Comparison of ENCODE assay signal across 8 mouse cellular contexts in genomic region chr2:62046421-62046845, GRCm38 (mm10). TPM values are rescaled to one million over a fixed set of nuclear protein-coding genes. Genes with fewer than 3 reads are reported as not detected.
DNase-seq lines count a peak whose midpoint lies in the region; ATAC-seq and TF ChIP-seq lines count a peak whose summit lies in the region.

Slc4a10 (plus strand) TSS chr2:62046462.

- ATAC-seq in heart, embryonic 15.5 days (replicated peaks; ENCODE audit: insufficient number of reproducible peaks, insufficient read depth, low FRiP score, low read depth) = no peak
- ATAC-seq in hindbrain, embryonic 16.5 days = peak; percentile 87

- no peaks in the 10 kb centered on the region for H3K36me3 ChIP-seq in heart, embryonic 15.5 days
- H3K36me3 ChIP-seq in heart, adult 2 months (ENCODE audit: control insufficient read depth, insufficient read depth, low read length) = no peaks in the 10 kb centered on the region
- H3K36me3 ChIP-seq in hindbrain, embryonic 16.5 days (ENCODE audit: control insufficient read depth, insufficient read depth, low read length) = no peaks in the 10 kb centered on the region
- H3K36me3 ChIP-seq in limb, embryonic 10.5 days = no peaks in the 10 kb centered on the region

- H3K4me3 ChIP-seq in heart, embryonic 15.5 days = peak within 1 kb of the TSS; percentile 57
- no peak within 1 kb of the TSS for H3K4me3 ChIP-seq in heart, adult 2 months
- peak within 1 kb of the TSS; percentile 59 for H3K4me3 ChIP-seq in hindbrain, embryonic 16.5 days (ENCODE audit: low read length)
- peak within 1 kb of the TSS; percentile 57 for H3K4me3 ChIP-seq in limb, embryonic 10.5 days

- peak within 1 kb of the TSS; percentile 76 for H3K4me2 ChIP-seq in heart, embryonic 15.5 days
- peak within 1 kb of the TSS; percentile 50 for H3K4me2 ChIP-seq in hindbrain, embryonic 16.5 days (ENCODE audit: low read length)

- peak within 1 kb of the TSS; percentile 44 for H3K9ac ChIP-seq in heart, embryonic 15.5 days
- no peak within 1 kb of the TSS for H3K9ac ChIP-seq in heart, adult 2 months (ENCODE audit: low read depth, low read length)
- H3K9ac ChIP-seq in hindbrain, embryonic 16.5 days (ENCODE audit: low read depth, low read length) = peak within 1 kb of the TSS; percentile 77

- H3K27me3 ChIP-seq in heart, embryonic 15.5 days = no peaks in the 10 kb centered on the region
- H3K27me3 ChIP-seq in heart, adult 2 months (ENCODE audit: control insufficient read depth, insufficient read depth, low read length) = no peaks in the 10 kb centered on the region
- H3K27me3 ChIP-seq in hindbrain, embryonic 16.5 days (replicated peaks; ENCODE audit: control insufficient read depth, insufficient read depth, low read length) = no peaks in the 10 kb centered on the region
- H3K27me3 ChIP-seq in limb, embryonic 10.5 days (ENCODE audit: low read depth, poor library complexity, severe bottlenecking) = peaks cover 20% of the 10 kb centered on the region

- DNase-seq in heart, adult 2 months = no peak
- DNase-seq in embryo, embryonic 9.5 days (ENCODE audit: extremely low spot score) = peak; percentile 3
- DNase-seq in limb, embryonic 10.5 days (ENCODE audit: low spot score) = peak; percentile 34
- peak; percentile 18 for DNase-seq in retina, adult 2 months (ENCODE audit: low read depth, low spot score)
- no peak for DNase-seq in urinary bladder, postnatal 10 days (ENCODE audit: low spot score)
- DNase-seq in lung, postnatal 4 days = no peak

- 14% methylated on average over 10 of the region's 10 CpGs for WGBS in heart, embryonic 15.5 days
- WGBS in heart, adult 2 months = 21% methylated on average over 10 of the region's 10 CpGs
- 9% methylated on average over 10 of the region's 10 CpGs for WGBS in hindbrain, embryonic 16.5 days
- WGBS in limb, embryonic 10.5 days = 11% methylated on average over 10 of the region's 10 CpGs

- H3K27ac ChIP-seq in heart, embryonic 15.5 days = no peak within 1 kb of the TSS
- H3K27ac ChIP-seq in heart, adult 2 months = no peak within 1 kb of the TSS
- peak within 1 kb of the TSS; percentile 95 for H3K27ac ChIP-seq in hindbrain, embryonic 16.5 days (ENCODE audit: low read depth, low read length)
- no peak within 1 kb of the TSS for H3K27ac ChIP-seq in limb, embryonic 10.5 days

- no peaks in the 10 kb centered on the region for H3K79me2 ChIP-seq in heart, adult 2 months (replicated peaks; ENCODE audit: control insufficient read depth, insufficient read depth, low read length)

- peaks cover 5% of the 10 kb centered on the region for H3K4me1 ChIP-seq in heart, embryonic 15.5 days (replicated peaks)
- H3K4me1 ChIP-seq in heart, adult 2 months (ENCODE audit: control insufficient read depth, insufficient read depth, low read length) = no peaks in the 10 kb centered on the region
- no peaks in the 10 kb centered on the region for H3K4me1 ChIP-seq in hindbrain, embryonic 16.5 days (ENCODE audit: control insufficient read depth, insufficient read depth, low read depth, low read length)
- 0 out of 2 replicates have a peak, but pooled peaks cover 14% of the 10 kb centered on the region for H3K4me1 ChIP-seq in limb, embryonic 10.5 days

- H3K9me3 ChIP-seq in heart, embryonic 15.5 days (replicated peaks) = no peaks in the 10 kb centered on the region
- no peaks in the 10 kb centered on the region for H3K9me3 ChIP-seq in hindbrain, embryonic 16.5 days (ENCODE audit: control insufficient read depth, low read length)
- H3K9me3 ChIP-seq in limb, embryonic 10.5 days (replicated peaks) = no peaks in the 10 kb centered on the region

- no peak for TF ChIP-seq CTCF in heart, adult 2 months (IDR thresholded peaks at IDR 0.05)

- intact Hi-C loops in heart, adult 2 months (cut with DNase I) = no loop called here

- no peak for TF ChIP-seq EP300 in heart, adult 2 months (IDR thresholded peaks at IDR 0.05; ENCODE audit: insufficient read depth, low read depth, low read length)

- TF ChIP-seq POLR2A in heart, adult 2 months (IDR thresholded peaks at IDR 0.05; ENCODE audit: insufficient read depth, low read depth, low read length) = no peak

RNA-seq across cellular contexts. Expression of gene Slc4a10, which starts in this region (rescaled TPM):
- polyA plus RNA-seq in heart, embryonic 15.5 days (2015; fragmentation: Nextera tagmentation; extraction: Ambion mirVana) = 0.19 and 0.43 TPM in 2 replicates
- not detected for total RNA-seq in heart, adult 2 months (2021)
- 0.03 and 0.04 TPM in 2 replicates for polyA plus RNA-seq in heart, adult 2 months (2012; rRNA removed)
- polyA plus RNA-seq in hindbrain, embryonic 16.5 days (2015; fragmentation: Nextera tagmentation; extraction: Ambion mirVana) = 29.2 and 29.5 TPM in 2 replicates
- polyA plus RNA-seq in limb, embryonic 10.5 days (2016; fragmentation: Nextera tagmentation; extraction: Ambion mirVana) = not detected in 2 replicates

Comparison
In these comparisons a context has a peak if more than half of its experiments do, and no peak if none do; other contexts are left out.
1. RNA of gene Slc4a10 (polyA plus RNA-seq): 29.2 to 29.5 TPM in hindbrain, embryonic 16.5 days; 0.19 to 0.43 TPM in heart, embryonic 15.5 days, 0.03 to 0.04 TPM in heart, adult 2 months and not detected in limb, embryonic 10.5 days; every median in the first group is over 10 times any median in the second.
2. Peak in DNase-seq and H3K4me3 ChIP-seq in limb, embryonic 10.5 days; RNA of the gene not detected or under 1 TPM.
3. DNase-seq: peak in embryo, embryonic 9.5 days (single experiment) and retina, adult 2 months (single experiment); none in heart, adult 2 months (0 of 2), urinary bladder, postnatal 10 days (single experiment) and lung, postnatal 4 days (0 of 2).